Mouse (Mus musculus): ENCODE measurements around the gene Sorl1. TPM values are rescaled to one million over a fixed set of nuclear protein-coding genes. Genes with fewer than 3 reads are reported as not detected.

Sorl1 gene
- total RNA-seq, 2 experiments from 2014 or later = 35.8 to 36.1 TPM

DNA sequence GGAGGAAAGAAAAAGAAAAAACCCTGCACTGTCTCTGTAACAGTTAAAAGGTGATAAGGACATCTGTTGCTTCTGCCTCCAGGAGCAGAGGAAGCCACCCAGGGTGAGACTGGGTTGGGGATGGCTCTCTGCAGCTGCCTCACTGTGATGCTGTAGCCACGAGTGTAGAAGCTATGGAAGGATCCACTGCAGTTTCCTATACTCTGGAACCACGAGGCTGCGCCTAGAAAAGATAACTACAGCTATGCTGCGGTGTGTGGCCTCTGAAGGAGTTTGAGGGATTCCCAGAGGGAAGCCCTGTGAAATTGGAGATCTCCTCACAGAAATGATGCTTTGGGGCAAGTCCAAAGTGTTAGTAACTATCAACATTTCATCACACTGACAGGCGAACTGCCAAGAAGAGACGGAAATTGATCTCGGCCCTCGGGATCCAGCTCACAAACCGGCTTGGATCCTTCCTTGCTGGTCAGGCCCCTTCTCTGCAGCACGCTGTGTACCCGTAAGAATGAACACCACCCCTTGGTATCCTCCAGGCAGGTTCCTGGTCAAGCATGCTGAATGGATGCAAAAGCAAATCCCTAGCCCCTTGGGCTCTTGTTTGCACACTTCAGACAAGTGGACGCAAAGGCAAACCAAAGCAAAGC, 71.3 kb downstream of the Sorl1 start:
- DNase-seq = peak; percentile 75

DNA sequence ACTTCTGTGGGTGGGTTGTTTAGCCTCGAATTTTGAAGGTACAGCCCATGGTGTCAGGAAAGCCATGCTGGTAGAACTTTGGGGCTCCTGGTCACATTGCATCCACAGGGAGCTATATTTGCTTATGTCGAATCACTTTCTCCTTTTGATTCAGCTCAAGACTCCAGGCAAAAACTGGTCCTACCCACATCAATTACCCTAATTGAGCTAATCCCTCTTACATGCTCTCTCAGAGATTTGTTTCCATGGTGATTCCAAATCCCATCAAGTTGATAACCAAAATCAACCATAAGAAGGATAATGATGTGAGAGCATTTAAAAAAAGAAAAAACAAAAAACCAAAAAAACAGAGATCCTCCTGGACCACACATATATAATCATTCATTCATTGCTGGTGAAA, 75.6 kb downstream of the Sorl1 start:
- no peak for DNase-seq

DNA sequence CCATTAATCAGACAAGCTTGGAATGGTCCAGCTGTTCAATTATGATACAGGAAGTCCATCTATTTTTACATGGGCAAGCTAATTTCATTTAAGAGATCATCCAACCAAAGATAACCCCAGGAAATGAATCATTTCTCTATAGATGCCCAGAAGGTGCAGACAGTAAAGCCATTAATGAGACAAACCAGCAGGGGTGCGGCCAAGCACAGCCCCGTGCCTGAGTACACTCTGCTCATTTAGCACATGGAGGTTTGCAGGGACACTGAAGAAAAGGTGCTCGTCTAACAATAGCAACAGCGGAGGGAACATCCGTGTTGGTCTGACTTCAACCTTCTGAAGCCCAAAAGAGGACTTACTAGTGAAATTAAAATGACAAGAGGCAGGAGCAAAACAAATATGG, 76.3 kb downstream of the Sorl1 start:
- DNase-seq = no peak

DNA sequence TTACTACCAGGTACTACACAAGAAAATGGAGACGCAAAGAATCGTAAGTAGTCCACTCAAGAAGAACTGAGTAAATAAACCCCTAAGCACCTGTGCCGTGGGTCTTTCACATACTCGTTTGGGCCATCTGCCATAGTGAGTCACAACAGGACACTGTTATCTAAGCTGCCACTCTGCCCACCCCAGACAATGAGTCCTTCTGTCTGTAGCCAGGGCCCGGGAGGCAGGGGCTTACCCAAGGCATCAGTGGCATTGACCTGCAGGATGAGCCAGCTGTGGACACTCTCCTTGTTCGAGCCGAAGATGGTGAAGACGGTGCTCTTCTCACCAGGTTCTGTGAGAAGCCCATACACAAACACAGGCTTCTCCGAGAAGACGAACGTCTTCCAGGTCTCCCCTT, 77.8 kb downstream of the Sorl1 start:
- DNase-seq = no peak

DNA sequence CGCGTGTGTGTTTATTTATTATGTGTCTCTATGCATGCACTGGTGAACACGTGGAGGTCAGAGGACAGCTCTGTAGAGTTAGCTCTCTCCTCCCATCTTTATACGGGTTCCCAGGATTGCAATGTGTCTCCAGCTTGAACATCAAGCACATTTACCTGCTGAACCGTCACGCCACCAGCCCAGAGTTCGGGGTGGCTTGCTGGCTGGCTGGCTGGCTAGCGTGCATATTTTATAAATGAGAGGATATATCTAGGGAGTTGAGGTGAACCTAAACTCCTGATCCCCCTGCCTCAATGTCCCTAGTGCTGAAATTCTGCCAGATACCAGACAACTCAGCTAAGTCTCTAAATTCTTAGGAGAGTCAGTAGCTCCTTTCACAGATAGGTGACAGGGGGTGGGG, 79.4 kb downstream of the Sorl1 start:
- DNase-seq = no peak

DNA sequence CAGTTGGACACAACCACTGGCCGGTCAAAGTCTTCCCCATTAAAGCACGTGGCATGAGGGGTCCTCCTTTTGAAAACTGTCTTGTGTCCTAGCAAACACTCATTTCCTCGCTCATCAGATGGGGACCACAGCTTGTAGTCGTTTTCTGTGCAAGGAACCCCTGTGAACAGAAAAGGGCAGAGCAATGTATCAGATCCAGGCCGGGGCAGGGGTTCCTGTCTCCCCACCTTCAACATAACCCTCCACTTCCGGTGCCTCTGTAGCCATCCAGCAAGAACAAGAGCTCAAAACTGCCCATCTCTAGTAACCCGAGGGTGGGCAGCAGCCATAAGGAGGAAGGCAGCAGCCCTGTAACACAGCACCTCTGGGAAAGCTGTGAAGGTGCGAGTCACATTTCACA, 80.2 kb downstream of the Sorl1 start:
- DNase-seq = no peak

DNA sequence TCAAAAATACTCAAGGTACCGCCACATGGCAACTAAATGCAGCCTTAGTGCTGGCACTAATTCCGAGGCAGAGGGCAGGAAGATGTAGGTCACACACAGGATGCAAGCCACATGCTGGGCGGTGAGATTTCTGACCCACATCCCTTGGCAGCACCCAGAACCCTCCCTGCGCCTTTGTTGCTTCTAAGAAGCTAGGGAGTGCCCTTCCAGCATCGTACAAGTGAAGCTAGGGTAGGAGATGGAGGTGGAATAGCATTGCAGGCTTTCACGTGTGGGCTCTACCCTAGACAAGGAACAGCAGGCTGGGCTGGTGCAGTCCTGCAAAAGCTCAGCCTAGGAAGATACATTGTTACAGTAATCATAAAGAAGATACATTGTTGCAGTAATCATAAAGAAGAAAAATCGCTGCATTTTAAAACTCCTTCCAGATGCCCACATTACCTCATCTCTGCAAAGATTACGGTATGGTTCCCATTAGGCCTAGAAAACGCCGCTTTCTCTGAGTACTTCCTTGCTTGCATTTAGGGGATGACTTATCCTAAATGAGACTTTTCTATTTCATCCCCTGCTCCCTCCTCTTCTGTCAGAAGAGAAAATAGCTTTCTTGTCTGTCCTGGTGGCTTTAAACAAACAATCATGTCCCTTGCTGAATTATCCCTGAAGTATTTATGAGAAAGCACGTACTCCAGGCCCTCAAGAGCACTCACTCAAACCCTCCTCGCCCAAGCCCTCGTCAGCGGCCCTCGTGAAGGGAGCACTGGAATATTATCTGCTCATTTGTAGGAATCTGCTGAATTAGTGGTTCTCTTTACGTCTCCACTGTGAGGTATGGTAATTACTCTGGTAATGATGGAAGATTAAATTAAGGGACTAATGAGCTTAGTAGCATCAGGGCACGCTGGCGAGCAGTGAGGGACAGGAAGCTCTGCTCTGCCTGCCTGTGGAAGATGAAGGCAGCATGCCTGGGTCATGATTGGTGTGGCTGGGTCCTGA, 84.8 kb downstream of the Sorl1 start:
- DNase-seq = no peak

DNA sequence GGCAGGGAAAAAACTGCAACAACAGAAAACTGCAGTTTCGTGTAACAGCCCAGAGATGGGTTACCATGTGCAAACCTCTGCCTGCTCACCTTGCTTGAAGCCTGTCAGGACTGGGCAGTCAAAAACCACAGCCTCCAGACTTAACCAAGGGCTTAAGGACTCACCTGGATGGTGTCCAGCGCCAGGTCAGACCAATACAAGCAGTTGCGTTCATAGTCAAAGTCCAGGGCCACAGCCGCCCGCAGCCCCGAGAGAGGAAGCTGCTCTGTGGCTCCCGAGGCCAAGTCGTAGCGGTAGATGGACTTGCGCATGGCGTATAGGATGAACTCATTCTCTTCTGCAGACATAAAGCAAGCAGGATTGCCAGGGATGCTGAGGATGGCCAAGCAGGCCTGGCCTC, 87.2 kb downstream of the Sorl1 start:
- DNase-seq = no peak

DNA sequence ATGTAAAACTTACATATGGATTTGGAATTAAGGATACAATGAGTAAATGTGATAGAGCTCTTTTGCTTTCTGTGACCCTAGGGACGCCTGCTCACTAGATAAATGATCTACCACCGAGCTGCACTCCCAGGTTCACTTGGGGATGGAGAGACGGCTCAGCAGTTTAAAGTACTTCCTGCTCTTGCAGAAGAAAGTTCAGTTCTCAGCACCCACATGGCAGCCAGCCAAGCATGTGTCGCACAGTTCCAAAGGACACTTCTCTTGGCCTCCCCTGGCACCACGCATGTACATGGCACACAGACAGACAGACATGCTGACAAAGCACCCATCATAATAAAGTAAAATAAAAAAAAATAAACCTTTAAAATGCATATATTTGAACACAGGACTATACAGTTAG, 88.1 kb downstream of the Sorl1 start:
- no peak for DNase-seq

DNA sequence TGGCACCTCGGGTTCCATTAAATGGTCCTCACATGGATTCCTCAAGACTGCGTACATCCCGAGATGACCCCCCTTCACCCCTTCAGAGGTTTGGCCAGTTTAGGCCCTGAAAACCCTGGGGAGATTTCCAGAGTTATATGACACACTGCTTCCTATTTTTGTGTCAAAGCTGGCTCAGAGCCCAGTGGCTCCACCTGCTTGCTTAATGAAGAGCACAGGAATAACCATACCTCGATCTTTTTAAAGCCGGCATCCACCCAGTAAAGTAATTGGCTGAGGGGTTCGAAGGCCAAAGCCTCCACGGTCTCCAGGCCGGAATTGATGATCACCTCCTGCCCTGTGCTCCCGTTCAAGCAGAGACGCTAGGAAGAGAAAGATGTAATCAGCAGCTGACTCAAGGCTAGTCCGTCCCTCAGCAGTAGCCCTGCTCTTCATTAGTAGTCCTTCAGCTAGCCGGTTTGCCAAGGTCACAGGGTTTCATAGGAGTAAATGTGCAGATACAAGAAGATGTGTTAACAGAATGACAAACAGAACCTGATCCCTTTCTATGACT, 88.8 kb downstream of the Sorl1 start:
- no peak for DNase-seq

DNA sequence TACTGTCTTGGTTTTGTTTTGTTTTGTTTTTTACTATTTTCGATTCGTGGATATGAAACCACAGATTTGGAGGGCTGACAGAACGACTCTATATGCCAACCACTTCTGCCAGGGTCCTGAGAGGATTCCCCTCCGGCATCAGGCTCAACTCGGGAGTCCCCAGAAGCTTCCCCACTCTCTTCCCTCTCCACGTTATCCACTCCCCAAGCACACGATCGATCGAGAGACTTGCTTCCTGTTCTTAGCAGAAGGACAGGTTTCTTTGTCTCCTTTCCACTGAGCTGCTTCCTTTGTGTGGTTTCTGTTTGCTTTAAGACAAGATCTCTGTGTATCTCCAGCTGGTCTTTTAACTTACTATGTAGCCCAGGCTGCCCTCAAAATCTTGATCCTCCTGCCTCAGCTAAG, 90.0 kb downstream of the Sorl1 start:
- DNase-seq = no peak

DNA sequence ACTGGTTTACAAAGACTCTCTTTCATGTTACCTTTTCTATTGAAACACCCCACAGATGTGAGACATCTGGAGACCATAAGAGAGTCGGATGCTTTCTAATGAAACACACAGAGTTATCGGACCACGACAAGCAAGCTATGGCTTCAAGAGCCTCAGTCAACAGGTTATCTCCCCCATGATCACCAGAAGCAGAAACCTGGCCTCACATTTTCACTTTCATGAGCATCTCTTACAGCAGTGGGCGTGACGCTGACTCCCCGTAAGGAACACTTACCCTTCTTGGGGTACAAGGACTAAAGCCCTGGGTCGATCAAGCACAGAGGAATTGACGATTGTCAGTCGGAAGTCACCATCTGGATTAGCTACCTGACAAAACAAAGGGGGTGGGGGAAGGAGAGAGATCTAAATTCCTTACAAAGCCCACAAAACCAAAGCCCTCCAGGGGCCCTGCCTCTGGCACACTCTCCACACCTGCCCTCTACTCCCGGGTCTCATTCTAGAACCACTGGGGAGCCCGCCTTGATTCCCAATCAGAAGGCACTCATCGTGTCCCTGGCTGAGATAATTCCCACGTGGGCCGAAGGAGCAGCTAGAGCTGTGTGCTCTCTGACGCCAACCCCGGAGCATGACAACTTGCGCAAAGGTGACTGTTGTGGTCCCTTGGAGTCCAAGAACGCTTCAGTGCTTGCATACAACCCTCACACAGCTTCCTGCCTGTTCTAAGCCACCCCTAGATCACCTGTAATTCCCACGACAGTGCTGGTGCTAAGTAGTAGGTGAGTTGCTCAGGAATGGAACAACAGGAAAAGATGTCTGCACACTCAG, 90.6 kb downstream of the Sorl1 start:
- no peak for DNase-seq

DNA sequence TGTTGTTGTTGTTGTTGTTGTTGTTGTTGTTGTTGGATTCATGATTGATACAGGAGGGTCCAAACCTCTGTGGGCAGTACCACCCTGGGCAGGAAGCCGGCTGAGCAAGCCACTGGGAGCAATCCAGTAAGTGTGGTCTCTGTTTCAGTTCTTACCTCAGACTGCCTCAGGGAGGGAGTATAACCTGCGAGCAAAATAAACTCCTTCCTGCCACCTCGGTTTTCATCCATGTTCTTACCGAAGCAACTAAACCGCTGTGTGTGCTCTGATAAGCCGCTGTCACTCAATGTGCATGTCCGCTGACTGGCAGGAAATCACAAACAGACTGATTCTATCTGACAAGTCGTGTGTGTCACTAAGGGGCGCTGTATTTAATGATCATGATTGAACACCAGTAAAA, 91.7 kb downstream of the Sorl1 start:
- no peak for DNase-seq

DNA sequence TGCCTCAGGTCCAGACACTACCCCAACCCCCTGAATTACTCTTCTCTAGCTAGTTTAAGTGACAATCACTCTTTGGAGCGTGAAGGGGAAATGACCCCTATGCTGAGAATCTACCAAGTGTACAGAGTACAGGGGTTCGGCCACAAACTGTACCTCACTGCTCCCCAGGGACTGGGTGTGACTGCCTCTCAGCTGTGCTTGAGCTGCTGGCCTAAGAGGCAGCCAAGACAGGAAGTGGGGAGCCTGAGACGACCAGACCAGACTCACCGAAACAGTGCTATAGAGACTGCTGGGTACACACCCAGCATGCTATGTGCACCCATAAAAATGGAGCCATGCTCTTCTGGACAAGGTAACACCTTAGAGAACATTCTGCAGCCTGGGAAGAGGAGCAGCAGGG, 95.3 kb downstream of the Sorl1 start:
- DNase-seq = no peak

DNA sequence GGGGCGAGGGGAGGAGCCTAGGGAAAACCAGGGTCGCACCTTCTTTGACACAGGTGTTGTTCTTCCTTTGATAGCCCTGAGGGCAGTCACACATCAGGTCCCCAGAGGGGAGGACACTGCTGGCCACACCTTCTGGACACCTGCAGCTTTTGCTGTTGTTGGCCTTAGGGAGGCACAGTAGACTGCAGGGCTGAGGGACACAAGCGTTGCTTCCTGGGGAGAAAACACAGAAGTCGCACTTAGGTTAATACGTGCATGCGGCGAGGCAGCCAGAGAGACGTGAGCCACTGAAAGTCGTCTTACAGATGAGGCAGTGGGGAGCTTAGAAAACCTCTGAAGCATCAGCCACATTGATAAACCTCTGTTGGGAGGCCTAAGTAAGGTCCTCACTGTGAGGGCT, 99.8 kb downstream of the Sorl1 start:
- no peak for DNase-seq

DNA sequence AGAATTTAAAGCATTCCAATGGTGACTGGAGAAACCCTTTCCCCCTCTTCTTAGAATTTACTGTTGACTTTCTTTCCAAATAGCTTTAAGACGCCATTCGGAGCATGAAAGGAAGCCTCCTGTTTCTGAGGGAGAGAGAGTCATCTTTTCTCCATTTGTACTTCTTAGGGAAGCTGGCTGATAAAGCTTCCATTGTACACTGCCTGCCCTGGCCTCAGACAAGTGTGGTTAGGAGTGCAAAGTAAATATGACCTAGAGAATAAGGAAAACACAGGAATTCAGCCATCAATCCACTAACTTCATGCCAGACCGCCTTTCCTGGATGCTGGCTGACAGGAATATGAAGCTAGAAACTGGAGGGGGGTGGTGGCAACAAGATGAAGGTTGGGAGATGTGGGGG, 100.7 kb downstream of the Sorl1 start:
- DNase-seq = no peak

DNA sequence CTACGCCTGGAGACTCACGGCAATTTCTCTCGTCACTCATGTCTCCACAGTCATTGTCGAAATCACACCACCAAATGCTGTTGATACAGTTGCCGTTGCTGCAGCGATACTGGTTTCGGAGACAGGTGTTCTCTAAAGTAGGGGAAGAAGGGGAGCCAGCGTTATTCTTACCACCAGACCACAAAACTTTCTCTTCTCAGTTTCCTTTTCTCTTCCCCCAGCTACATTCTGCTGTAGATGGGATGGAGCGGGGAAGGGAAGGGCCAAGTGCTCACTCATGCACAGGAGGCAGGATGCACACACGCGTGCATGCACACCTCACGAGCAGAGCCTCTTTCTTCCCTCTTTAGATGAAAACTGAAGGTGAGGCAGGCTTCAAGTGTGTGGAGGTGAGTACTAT, 101.8 kb downstream of the Sorl1 start:
- DNase-seq = no peak

DNA sequence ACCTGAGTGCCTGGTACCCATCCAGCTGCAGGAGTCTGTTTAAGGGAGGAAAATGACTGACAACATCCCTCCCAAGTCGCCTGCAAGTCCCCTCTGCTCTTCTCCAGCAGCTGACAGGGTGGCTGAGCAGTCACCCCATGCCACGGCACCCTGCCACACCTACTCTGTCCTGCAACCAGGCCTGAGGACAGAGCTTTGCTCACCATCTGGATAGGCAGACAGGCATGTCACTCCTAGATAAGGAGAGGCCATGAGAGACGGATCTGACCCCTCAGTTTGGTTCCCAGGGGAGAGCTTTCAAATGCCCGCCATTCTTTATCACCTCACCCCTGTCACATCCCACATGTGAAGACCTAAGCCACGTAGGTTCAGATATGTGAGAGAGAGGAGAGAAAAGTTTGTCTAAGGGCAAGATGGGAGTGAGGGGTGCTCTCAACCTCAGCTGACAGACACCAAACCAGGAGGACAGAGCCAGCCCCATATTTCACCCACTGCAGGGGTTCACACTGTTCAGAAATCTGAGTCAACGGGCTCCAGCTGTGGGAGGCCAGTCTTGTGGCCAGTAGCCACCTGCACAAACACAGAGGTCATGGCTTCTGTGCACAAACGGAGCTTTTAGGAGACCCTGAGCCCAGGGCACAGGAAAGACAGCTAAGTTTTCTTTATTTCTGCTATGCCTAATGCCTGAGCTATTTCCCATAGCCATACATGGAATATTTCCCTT, 104.6 kb downstream of the Sorl1 start:
- DNase-seq = no peak

DNA sequence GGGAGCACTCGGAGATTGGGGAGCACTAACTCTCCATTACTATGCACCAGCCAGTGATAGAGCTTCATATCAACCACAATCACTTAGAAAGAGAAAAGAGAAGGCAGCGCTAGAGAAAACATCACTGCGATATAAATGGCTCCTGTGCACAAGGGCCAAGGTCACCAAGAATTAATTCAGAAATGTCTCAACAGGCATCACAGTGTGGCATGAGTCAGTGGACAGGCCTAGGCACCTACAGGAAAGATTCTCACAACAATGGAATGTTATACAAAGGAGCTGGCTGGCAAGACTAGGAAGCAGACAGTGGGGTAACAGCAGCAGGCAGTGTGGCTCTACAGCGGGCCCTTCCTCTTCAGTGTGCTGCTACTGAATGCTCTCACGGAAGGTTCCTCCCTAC, 115.6 kb downstream of the Sorl1 start:
- DNase-seq = no peak

DNA sequence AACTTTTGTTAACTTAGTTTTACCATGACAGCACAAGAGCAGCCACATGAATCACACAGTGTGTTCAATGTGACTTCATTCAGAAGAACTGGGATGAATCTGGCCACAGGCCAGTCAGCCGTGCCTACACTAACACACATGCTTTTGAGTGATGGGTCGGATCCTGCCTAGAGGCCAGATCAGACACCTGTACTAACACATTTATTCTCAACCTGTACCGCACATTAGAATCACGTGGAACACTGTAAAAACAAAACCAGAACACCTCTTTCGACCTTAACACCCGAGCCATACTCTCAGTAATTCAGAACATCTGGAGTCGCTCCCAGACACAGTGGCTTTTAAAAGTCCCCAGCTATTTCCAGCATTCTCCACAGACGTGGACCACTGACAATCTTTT, 119.0 kb downstream of the Sorl1 start:
- no peak for DNase-seq

DNA sequence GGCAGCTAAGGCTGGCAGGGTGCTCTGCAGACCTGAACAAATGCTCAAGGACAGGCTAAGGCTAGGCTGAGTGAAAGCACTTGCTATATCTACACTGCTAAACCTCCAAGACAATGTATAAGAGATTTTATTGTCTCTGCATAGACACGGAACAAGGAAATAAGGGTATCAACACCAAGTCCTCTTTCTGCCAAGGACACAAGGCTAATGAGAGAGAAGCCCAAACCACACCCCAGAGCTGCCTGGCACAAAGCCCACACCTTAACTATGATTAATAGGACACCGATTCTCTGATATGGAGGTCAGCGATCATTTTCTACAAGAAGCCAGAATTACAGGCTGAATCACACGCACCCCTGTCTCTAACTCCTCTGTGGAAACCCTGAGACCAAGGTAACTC, 120.0 kb downstream of the Sorl1 start:
- no peak for DNase-seq
